Mouse (Mus musculus) liver, embryonic 13.5 days (tissue): ENCODE measurements around the gene Nlrc5. TPM values are rescaled to one million over a fixed set of nuclear protein-coding genes. Genes with fewer than 3 reads are reported as not detected.
"Not testable (repeated sequence)": the region's sequence is repeated elsewhere in the genome, so short reads cannot be mapped to it uniquely, and the experiment has no call there.

Experiments
- ATAC-seq: fragments of 200-750 bp; cut with Nextera tagmentation; 2 replicates; pipeline ENCODE4 v1.8.0; 2017; ENCODE audit warnings: low read depth, mild to moderate bottlenecking, moderate number of reproducible peaks, moderate library complexity
- DNase-seq: peaks from one replicate; pipeline ENCODE4 v3.0.0; 2022
- H3K27ac ChIP-seq: fragments of 300-500 bp; sonication (generic); 2 replicates; pipeline ENCODE4 v1.5.1; 2015; ENCODE audit warnings: moderate library complexity, mild to moderate bottlenecking, inconsistent platforms
- H3K27me3 ChIP-seq: fragments of 300-500 bp; sonication (generic); 2 replicates; pipeline ENCODE4 v1.6.1; 2015; ENCODE audit warnings: mild to moderate bottlenecking, inconsistent platforms
- H3K36me3 ChIP-seq: fragments of 300-500 bp; sonication (generic); 2 replicates; pipeline ENCODE4 v1.6.1; 2015; ENCODE audit warnings: mild to moderate bottlenecking, inconsistent platforms
- H3K4me1 ChIP-seq: fragments of 300-500 bp; sonication (generic); replicated peaks from 2 replicates; pipeline ENCODE4 v1.6.1; 2015; ENCODE audit warnings: inconsistent platforms
- H3K4me2 ChIP-seq: fragments of 300-500 bp; sonication (generic); 2 replicates; pipeline ENCODE4 v1.6.1; 2015; ENCODE audit warnings: inconsistent platforms, mild to moderate bottlenecking, moderate library complexity
- H3K4me3 ChIP-seq: fragments of 300-500 bp; sonication (generic); replicated peaks from 2 replicates; pipeline ENCODE4 v1.5.1; 2015; ENCODE audit warnings: mild to moderate bottlenecking, inconsistent platforms
- H3K9ac ChIP-seq: fragments of 300-500 bp; sonication (generic); 2 replicates; pipeline ENCODE4 v1.6.1; 2015; ENCODE audit warnings: mild to moderate bottlenecking, inconsistent platforms
- H3K9me3 ChIP-seq: fragments of 300-500 bp; sonication (generic); replicated peaks from 2 replicates; pipeline ENCODE4 v1.6.1; 2016; ENCODE audit warnings: inconsistent platforms
- WGBS: fragments of 180-500 bp; shearing (Covaris S2); methylation state at CpG from one replicate; pipeline ENCODE4 v1.1.7; 2015; ENCODE audit not compliant: insufficient replicate concordance; 5-methylcytosine and 5-hydroxymethylcytosine counted together
- polyA plus RNA-seq: library from polyadenylated mRNA; unstranded; fragments of >200 nt; fragmentation: Nextera tagmentation; extraction: Ambion mirVana; gene quantifications from 2 replicates; pipeline ENCODE4 v1.2.1, GENCODE M21; 2015

Nlrc5 gene
- polyA plus RNA-seq, 1 experiment from 2014 or later, result 0.06 TPM

DNA sequence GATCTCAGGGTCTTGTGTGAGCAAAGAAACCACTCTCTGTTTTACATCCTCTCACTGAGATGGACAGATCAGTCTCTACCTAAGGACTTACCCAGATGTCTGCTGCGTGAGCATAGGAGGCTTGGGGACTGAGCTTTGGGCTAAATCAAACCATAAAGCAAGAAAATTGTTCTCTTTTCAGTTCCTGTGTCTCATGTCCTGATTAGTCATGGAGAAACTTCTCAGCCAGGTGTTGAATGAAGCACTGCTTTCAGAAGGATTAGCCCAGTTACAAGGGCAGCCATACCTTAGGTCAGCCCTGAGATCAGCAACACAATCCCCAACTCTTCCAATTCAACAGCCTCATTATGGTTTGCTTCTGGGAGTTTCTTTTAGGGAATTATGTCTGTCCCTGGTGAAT is 7.5 kb downstream of the Nlrc5 start:
- DNase-seq (no peak), ATAC-seq (no peak)
- Histone ChIP-seq H3K4me1 (no peaks in the 10 kb centered on the region), H3K27me3 (peaks cover 3% of the 10 kb centered on the region; the same call in 1 of the 2 replicates), H3K9ac (no peak overlapping the region), H3K36me3 (no peaks in the 10 kb centered on the region), H3K9me3 (no peaks in the 10 kb centered on the region), H3K4me2 (no peak overlapping the region), H3K4me3 (no peak overlapping the region), H3K27ac (no peak overlapping the region)
- 63% methylated on average over 1 of the region's 1 CpGs for whole genome bisulfite sequencing

DNA sequence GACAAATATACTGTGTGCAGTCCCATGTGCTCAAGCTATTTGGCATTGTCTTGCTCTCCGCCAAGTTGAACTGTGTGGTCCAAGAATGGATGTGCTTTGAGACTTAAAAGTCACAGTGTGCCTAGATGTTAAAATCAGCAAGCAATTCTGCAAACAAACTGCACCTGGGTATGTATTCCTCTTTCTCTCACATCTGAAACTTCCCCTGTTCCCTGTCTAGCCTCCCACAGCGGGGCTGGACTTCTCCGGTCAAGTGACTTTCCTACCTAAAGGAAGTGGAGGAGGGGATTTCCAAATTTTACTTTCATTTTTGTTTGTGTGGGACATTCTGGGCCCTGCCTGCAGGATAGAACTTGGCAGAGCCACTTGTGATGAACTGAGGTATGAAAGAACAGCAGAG is 9.0 kb downstream of the Nlrc5 start:
- no peaks in the 10 kb centered on the region for H3K4me1 ChIP-seq
- no peak overlapping the region for H3K4me3 ChIP-seq
- WGBS, result 68% methylated on average over 3 of the region's 3 CpGs

DNA sequence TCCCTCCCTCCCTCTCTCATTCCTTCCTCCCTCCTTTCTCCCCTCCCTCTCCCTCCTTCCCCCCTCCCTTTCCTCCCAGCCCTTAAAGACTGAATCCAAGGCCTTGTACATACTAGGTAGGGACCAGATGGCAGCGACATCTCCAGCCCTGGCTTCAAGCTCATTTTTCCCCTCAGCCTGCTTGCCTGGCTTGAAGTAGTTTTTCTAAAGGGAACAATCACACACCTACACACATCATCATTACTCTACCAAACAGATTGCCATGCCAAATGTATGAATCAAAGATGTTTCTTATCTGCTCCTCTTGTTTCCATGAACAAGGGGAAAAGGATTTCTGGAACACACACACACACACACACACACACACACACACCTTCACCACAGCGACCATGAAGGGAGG is 10.3 kb downstream of the Nlrc5 start:
- Histone ChIP-seq H3K36me3 (no peaks in the 10 kb centered on the region), H3K27ac (no peak overlapping the region), H3K4me2 (no peak overlapping the region), H3K27me3 (peaks cover 3% of the 10 kb centered on the region; the same call in 1 of the 2 replicates), H3K9me3 (no peaks in the 10 kb centered on the region), H3K4me3 (no peak overlapping the region), H3K4me1 (no peaks in the 10 kb centered on the region), H3K9ac (no peak overlapping the region)
- no peak for ATAC-seq
- WGBS, result 53% methylated on average over 2 of the region's 2 CpGs
- DNase-seq, result no peak

More for the DNA sequence above, 9.0 kb downstream of the Nlrc5 start:
- Histone ChIP-seq H3K4me2 (no peak overlapping the region), H3K36me3 (no peaks in the 10 kb centered on the region), H3K9me3 (no peaks in the 10 kb centered on the region), H3K9ac (no peak overlapping the region), H3K27me3 (peaks cover 3% of the 10 kb centered on the region; the same call in 1 of the 2 replicates), H3K27ac (no peak overlapping the region)
- DNase-seq (no peak), ATAC-seq (no peak)

DNA sequence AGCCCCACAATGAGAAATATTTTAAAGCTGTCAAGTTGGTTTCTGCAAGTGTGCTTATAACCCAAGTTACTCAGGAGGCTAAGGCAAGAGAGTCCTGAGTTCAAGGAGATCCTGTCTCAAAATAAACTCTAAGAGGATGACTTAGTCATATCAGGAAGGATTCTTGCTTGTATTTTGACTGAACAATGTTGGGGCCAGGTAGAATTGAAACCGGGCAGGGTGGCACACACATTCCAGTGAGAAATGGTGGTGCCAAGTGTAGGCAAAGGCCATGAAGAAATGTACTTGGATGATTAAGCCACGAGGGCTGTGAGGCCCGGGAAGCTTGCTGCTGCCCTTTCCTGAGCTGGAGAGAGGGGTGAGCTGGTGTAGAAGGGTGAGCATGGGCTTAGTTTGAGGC is 13.0 kb downstream of the Nlrc5 start:
- no peak overlapping the region for H3K9ac ChIP-seq
- no peaks in the 10 kb centered on the region for H3K9me3 ChIP-seq
- DNase-seq (no peak), ATAC-seq (no peak)
- no peaks in the 10 kb centered on the region for H3K4me1 ChIP-seq
- H3K4me2 ChIP-seq, result no peak overlapping the region
- H3K36me3 ChIP-seq, result no peaks in the 10 kb centered on the region
- no peak overlapping the region for H3K4me3 ChIP-seq
- 49% methylated on average over 3 of the region's 3 CpGs for WGBS
- no peak overlapping the region for H3K27ac ChIP-seq
- no peaks in the 10 kb centered on the region for H3K27me3 ChIP-seq

DNA sequence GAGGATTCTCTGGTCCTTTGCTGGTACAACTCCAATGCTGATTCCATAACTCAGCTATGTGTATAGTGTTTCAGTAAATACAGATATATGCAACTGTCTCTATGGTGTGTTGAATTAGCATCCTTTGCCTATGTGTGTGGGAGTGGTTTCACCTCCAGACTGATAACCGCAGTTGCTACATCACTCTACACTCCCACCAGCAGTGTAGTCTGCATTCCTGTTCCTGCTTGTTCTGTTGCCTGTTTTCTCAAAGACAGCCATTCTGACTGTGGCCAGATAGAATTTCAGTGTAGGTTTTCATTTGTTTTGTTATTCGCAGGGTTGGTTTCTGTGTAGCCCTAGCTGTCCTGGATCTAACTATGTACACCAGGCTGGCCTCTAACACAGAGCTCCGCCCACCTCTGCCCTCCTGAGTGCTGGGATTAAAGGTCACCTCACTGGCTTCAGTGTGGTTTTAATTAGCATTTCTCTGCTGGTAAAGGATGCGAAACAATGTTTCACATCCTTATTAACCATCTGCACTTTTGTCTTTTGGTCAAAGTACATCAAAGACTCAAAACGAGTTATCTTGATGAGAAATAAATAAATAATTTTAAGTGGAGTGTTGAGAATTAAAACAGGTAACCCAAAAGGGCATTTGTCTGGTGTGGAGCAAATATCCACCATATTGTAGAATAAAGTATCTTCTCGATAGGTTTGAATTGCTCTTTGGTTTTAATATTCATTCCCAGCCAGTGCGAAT is 13.6 kb downstream of the Nlrc5 start:
- WGBS, result 68% methylated on average over 7 of the region's 7 CpGs
- ATAC-seq, result no peak
- Histone ChIP-seq H3K4me1 (no peaks in the 10 kb centered on the region), H3K4me3 (no peak overlapping the region), H3K9ac (no peak overlapping the region), H3K27me3 (no peaks in the 10 kb centered on the region), H3K4me2 (no peak overlapping the region), H3K9me3 (no peaks in the 10 kb centered on the region), H3K36me3 (no peaks in the 10 kb centered on the region), H3K27ac (no peak overlapping the region)
- DNase-seq, result no peak

DNA sequence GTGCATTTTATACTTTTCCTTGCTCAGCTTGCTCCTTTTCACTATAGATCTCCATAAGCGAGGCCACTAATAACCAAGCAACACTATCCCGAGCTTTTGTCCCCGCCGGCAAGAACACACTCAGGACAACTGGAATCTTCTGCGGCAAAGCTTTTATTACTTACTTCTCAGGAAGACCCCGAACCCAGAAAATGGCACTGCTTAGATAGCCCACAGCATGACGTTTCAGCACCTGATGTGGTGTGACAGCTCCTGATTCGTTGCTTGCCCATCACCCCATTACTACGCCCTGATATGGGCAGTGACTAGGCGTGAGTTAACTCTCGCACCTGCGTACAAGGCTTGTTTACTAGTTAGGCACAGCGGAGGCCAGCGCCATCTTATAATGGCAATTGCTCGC is 18.8 kb downstream of the Nlrc5 start:
- H3K4me3 ChIP-seq, H3K27ac ChIP-seq, H3K9ac ChIP-seq, H3K4me1 ChIP-seq, H3K36me3 ChIP-seq, H3K9me3 ChIP-seq, ATAC-seq, DNase-seq, H3K4me2 ChIP-seq, H3K27me3 ChIP-seq: not testable (repeated sequence)
- WGBS, result 77% methylated on average over 15 of the region's 15 CpGs

DNA sequence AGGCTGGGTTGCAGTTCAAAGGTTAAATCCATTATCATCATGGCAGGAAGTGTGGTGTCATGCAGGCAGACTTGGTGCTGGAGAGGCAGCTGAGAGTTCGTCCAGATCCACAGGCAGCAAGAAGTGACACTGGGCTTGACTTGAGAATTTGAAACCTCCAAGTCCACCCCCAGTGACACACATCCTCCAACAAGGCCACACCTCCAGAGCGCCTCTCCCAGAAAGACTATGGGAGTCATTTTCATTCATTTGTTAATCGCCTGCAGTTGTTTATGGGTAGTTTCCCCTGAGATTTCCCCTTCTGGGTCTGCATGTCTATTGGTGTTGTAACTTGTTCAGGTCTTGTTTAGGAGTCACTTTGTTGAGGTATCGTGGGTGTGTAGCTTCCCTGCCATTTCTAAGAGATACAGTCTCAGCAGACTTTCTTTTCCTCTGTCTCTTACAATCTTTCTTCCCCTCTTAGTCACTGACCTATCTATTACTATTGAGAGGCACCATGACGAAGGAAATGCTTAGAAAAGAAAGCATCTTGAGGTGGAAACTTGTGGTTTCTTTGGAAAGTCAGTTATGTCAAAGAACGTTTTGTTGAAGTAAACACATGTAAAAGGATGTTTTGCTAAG is 19.8 kb downstream of the Nlrc5 start:
- H3K27me3 ChIP-seq, result no peaks in the 10 kb centered on the region

DNA sequence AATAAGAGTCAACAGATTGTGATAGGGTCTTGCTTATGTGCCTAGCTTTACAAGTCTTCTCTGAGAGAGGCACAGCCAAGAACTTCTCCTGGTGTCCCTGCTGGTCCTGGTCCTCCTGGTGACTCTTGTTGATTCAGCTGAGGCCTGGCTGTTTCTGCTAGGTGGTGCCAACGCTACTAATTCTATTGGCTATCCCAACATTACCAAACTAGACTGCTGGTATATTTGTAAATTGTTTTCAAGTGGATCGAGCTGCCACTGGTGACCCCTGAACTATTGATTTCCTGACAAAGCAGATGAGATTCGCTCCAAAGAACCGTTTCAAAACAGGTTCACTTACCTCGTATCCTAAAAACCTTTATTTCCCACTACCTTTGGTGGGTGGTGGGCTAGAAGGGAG is 20.7 kb downstream of the Nlrc5 start:
- Histone ChIP-seq H3K9me3 (no peaks in the 10 kb centered on the region), H3K4me1 (no peaks in the 10 kb centered on the region), H3K27ac (no peak overlapping the region), H3K9ac (no peak overlapping the region), H3K4me3 (no peak overlapping the region), H3K4me2 (no peak overlapping the region), H3K36me3 (no peaks in the 10 kb centered on the region), H3K27me3 (no peaks in the 10 kb centered on the region)
- DNase-seq, result no peak
- no peak for ATAC-seq
- 48% methylated on average over 5 of the region's 5 CpGs for WGBS

More for the DNA sequence above, 19.8 kb downstream of the Nlrc5 start:
- ATAC-seq, result no peak
- no peaks in the 10 kb centered on the region for H3K4me1 ChIP-seq
- H3K36me3 ChIP-seq, result no peaks in the 10 kb centered on the region
- no peak overlapping the region for H3K27ac ChIP-seq
- H3K9me3 ChIP-seq, result no peaks in the 10 kb centered on the region
- WGBS, result 60% methylated on average over 6 of the region's 6 CpGs
- H3K4me2 ChIP-seq, result no peak overlapping the region
- no peak for DNase-seq
- no peak overlapping the region for H3K9ac ChIP-seq
- no peak overlapping the region for H3K4me3 ChIP-seq

DNA sequence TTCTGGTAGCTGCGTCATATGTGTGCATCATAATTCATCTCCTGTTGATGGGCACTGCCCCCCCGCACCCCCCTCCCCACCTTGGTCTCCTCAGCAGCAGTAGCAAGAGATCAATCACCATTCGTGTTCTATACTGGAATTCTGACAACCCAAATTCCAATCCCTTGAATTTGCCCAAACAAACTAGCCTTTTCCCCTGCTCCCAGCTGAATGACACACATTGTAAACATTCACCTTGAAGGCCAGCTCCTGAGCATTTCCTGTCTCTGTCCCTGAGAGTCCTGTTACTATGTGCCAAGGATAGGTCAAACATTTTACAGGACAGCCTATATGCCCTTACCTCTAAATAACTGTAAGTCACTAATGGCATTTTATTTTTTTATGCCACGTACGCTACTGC is 21.9 kb downstream of the Nlrc5 start:
- Histone ChIP-seq H3K9ac (no peak overlapping the region), H3K4me1 (no peaks in the 10 kb centered on the region), H3K9me3 (no peaks in the 10 kb centered on the region), H3K4me3 (no peak overlapping the region), H3K27me3 (no peaks in the 10 kb centered on the region), H3K4me2 (no peak overlapping the region), H3K27ac (no peak overlapping the region), H3K36me3 (no peaks in the 10 kb centered on the region)
- WGBS, result 64% methylated on average over 5 of the region's 5 CpGs
- DNase-seq, result no peak
- no peak for ATAC-seq

DNA sequence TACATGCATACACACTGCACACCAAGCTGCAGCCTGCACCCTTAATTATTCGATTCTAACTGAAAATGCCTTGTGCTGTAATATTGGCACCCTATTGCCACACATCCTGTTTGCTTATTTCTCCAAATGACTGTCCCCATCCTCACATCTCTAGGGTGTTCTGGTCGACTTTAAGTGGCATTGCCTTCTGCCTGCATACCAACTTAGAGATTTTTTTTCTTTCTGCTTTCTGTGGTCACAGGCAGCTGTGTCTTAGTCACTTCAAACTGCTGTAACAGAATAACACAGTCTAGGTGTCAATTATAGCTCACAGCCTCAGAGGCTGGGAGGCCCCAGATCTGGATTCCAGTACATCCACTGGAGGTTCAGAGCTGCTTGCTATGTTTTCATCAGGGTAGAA is 24.4 kb downstream of the Nlrc5 start:
- DNase-seq (no peak), ATAC-seq (no peak)
- no peaks in the 10 kb centered on the region for H3K4me1 ChIP-seq
- no peak overlapping the region for H3K9ac ChIP-seq
- no peaks in the 10 kb centered on the region for H3K36me3 ChIP-seq
- H3K27ac ChIP-seq, result no peak overlapping the region
- H3K9me3 ChIP-seq, result no peaks in the 10 kb centered on the region
- H3K4me3 ChIP-seq, result no peak overlapping the region
- H3K4me2 ChIP-seq, result no peak overlapping the region
- 44% methylated on average over 2 of the region's 2 CpGs for WGBS
- no peaks in the 10 kb centered on the region for H3K27me3 ChIP-seq

DNA sequence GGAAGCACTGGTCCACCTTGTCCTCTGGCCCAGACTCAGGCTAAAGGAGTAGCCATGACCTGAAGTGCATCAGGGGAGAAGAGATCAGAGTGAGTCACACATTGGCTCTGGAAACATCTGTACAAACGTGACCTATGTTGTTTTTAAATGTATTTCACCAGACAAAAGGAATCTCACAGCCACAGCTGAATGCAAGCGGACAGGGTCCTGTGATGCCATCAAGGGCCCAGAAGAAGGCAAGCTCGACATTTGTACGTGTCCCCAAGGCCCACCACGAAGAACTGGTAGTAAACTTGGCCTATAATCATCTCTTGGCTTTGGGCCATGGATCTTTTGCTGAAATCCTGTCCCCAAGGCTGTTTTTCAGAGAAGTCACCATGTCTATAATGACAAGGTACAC is 35.5 kb downstream of the Nlrc5 start:
- H3K27ac ChIP-seq, result no peak overlapping the region
- H3K4me3 ChIP-seq, result no peak overlapping the region
- H3K9me3 ChIP-seq, result no peaks in the 10 kb centered on the region
- no peaks in the 10 kb centered on the region for H3K27me3 ChIP-seq
- DNase-seq, result no peak
- H3K9ac ChIP-seq, result no peak overlapping the region
- H3K36me3 ChIP-seq, result no peaks in the 10 kb centered on the region
- H3K4me1 ChIP-seq, result no peaks in the 10 kb centered on the region
- ATAC-seq, result no peak
- no peak overlapping the region for H3K4me2 ChIP-seq
- 55% methylated on average over 5 of the region's 5 CpGs for WGBS

DNA sequence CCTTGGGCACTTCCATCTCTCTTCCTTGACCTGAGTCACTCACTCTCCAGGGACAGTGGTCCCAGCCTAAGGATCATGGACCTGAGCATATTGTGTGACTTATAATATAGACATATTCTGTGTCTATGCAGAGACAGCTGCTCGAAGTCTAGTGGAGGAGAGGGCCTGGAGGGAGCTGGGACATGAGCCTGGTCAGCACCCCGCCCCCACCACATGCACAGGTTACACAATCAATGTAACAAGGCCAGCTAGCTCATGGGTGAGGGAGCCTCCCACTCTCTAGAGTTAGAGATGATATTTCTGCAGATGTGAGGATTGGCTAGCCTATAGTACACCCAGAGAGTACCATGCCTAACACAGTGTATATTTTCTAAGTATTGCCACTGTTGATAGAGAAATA is 36.6 kb downstream of the Nlrc5 start:
- DNase-seq (no peak), ATAC-seq (no peak)
- Histone ChIP-seq H3K9ac (no peak overlapping the region), H3K4me2 (no peak overlapping the region), H3K4me3 (no peak overlapping the region), H3K4me1 (no peaks in the 10 kb centered on the region), H3K27me3 (no peaks in the 10 kb centered on the region), H3K27ac (no peak overlapping the region), H3K9me3 (no peaks in the 10 kb centered on the region), H3K36me3 (no peaks in the 10 kb centered on the region)
- 41% methylated on average over 2 of the region's 2 CpGs for WGBS
